Mouse (Mus musculus) liver, embryonic 11.5 days (tissue): ENCODE measurements at regions not wholly inside any gene's neighbourhood (a gene's known extent, or its start where the extent isn't known, plus 50 kb on each side); places are given as distances from the start of the nearest gene placed in this dataset.

Experiments
- ATAC-seq: fragments of 200-750 bp; cut with Nextera tagmentation; replicated peaks from 2 replicates; pipeline ENCODE4 v1.8.0; 2017; ENCODE audit warnings: moderate number of reproducible peaks, mild to moderate bottlenecking, moderate TSS enrichment, moderate library complexity; ENCODE audit not compliant: low FRiP score
- DNase-seq: peaks from one replicate; pipeline ENCODE4 v3.0.0-alpha.2; 2017; ENCODE audit warnings: low spot score
- H3K27ac ChIP-seq: fragments of 300-500 bp; sonication (generic); 2 replicates; pipeline ENCODE4 v1.5.1; 2014; ENCODE audit warnings: mild to moderate bottlenecking, low read depth, low read length, control low read depth
- H3K27me3 ChIP-seq: fragments of 300-500 bp; sonication (generic); replicated peaks from 2 replicates; pipeline ENCODE4 v1.6.1; 2014; ENCODE audit warnings: low read length, mixed read lengths; ENCODE audit not compliant: control insufficient read depth, insufficient read depth
- H3K36me3 ChIP-seq: fragments of 300-500 bp; sonication (generic); 2 replicates; pipeline ENCODE4 v1.6.1; 2014; ENCODE audit warnings: mild to moderate bottlenecking, low read length, moderate library complexity, mixed read lengths; ENCODE audit not compliant: control insufficient read depth, insufficient read depth
- H3K4me1 ChIP-seq: fragments of 300-500 bp; sonication (generic); replicated peaks from 2 replicates; pipeline ENCODE4 v1.6.1; 2014; ENCODE audit warnings: low read length, mixed read lengths; ENCODE audit not compliant: control insufficient read depth, insufficient read depth
- H3K4me2 ChIP-seq: fragments of 300-500 bp; sonication (generic); 2 replicates; pipeline ENCODE4 v1.6.1; 2014; ENCODE audit warnings: mild to moderate bottlenecking, control low read depth, moderate library complexity
- H3K4me3 ChIP-seq: fragments of 300-500 bp; sonication (generic); 2 replicates; pipeline ENCODE4 v1.5.1; 2014; ENCODE audit warnings: low read depth, low read length, control low read depth
- H3K9ac ChIP-seq: fragments of 300-500 bp; sonication (generic); 2 replicates; pipeline ENCODE4 v1.6.1; 2014; ENCODE audit warnings: low read depth, low read length, control low read depth
- H3K9me3 ChIP-seq: fragments of 300-500 bp; sonication (generic); 2 replicates; pipeline ENCODE4 v1.6.1; 2016; ENCODE audit warnings: low read length, inconsistent platforms, mixed read lengths; ENCODE audit not compliant: control insufficient read depth
- WGBS: fragments of 180-500 bp; shearing (Covaris S2); extraction: QIAGEN DNeasy Blood & Tissue Kit; methylation state at CpG from one replicate; pipeline ENCODE4 v1.1.7; 2014; 5-methylcytosine and 5-hydroxymethylcytosine counted together

DNA sequence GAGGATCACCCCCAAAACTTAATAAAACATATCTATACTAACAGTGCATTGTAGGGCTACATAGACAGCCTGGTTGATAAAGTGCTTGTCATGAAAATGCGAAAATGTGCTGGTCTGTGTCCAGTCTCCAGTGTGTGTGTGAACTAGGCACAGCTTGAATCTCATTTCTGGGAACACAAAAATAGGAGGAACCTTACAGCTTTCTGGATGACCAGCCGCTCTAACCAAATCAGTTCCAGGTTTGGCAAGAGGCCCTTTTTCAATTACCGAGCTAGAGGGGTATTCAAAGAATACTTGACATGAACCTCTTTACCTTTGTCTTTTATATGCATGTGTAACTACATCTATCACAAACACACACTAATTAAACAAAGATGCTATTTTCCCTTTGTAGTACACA is 390.3 kb upstream of the Hsf2 start:
- Histone ChIP-seq H3K9ac (no peak overlapping the region), H3K27me3 (no peaks in the 10 kb centered on the region), H3K9me3 (no peaks in the 10 kb centered on the region), H3K27ac (no peak overlapping the region), H3K4me2 (no peak overlapping the region), H3K4me1 (no peaks in the 10 kb centered on the region), H3K36me3 (no peaks in the 10 kb centered on the region), H3K4me3 (no peak overlapping the region)
- ATAC-seq (no peak), DNase-seq (no peak)
- WGBS = 79% methylated on average over 3 of the region's 3 CpGs

- WGBS = 71% methylated on average over 2 of the region's 2 CpGs
- Histone ChIP-seq H3K9me3 (no peaks in the 10 kb centered on the region), H3K27me3 (no peaks in the 10 kb centered on the region), H3K4me2 (no peak overlapping the region), H3K27ac (no peak overlapping the region), H3K4me3 (no peak overlapping the region), H3K9ac (no peak overlapping the region), H3K36me3 (no peaks in the 10 kb centered on the region), H3K4me1 (no peaks in the 10 kb centered on the region)
- DNase-seq (no peak), ATAC-seq (no peak)
These were observed 372.8 kb upstream of the Hsf2 start for GRCm38 (mm10) chr10:57113359-57113758.

- WGBS = 79% methylated on average over 8 of the region's 8 CpGs
- no peaks in the 10 kb centered on the region for H3K27me3 ChIP-seq
- H3K9ac ChIP-seq = no peak overlapping the region
- H3K4me1 ChIP-seq = no peaks in the 10 kb centered on the region
- ATAC-seq (no peak), DNase-seq (no peak)
- no peak overlapping the region for H3K4me2 ChIP-seq
- no peaks in the 10 kb centered on the region for H3K36me3 ChIP-seq
- H3K27ac ChIP-seq = no peak overlapping the region
- H3K4me3 ChIP-seq = no peak overlapping the region
- no peaks in the 10 kb centered on the region for H3K9me3 ChIP-seq
These were observed 371.4 kb upstream of the Hsf2 start for GRCm38 (mm10) chr10:57114696-57115271.

DNA sequence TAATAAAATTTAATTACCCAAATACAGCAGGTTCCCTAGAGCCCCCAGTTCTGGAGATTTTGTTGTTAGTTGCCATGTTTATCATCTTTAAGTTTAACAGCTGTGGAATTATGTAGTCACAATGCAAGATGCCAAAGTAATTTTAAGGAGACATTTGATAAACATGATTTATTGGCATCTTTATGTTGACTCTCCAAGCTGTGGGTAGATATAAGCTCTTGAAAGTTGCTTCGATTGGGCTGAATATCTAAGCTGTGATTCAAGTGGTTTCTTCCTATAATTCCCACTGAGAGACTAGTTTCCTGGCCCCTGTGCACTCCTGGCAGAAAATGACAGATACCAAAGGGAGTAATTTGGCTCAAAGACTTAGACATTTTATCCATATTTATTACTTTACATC is 364.7 kb upstream of the Hsf2 start:
- DNase-seq (no peak), ATAC-seq (no peak)
- H3K27me3 ChIP-seq = no peaks in the 10 kb centered on the region
- no peaks in the 10 kb centered on the region for H3K4me1 ChIP-seq
- no peaks in the 10 kb centered on the region for H3K9me3 ChIP-seq
- H3K9ac ChIP-seq = no peak overlapping the region
- no peak overlapping the region for H3K4me3 ChIP-seq
- no peak overlapping the region for H3K4me2 ChIP-seq
- no peaks in the 10 kb centered on the region for H3K36me3 ChIP-seq
- WGBS = 75% methylated on average over 1 of the region's 1 CpGs
- H3K27ac ChIP-seq = no peak overlapping the region

- Histone ChIP-seq H3K4me3 (no peak overlapping the region), H3K36me3 (no peaks in the 10 kb centered on the region), H3K27me3 (no peaks in the 10 kb centered on the region), H3K4me1 (no peaks in the 10 kb centered on the region), H3K9ac (no peak overlapping the region), H3K4me2 (no peak overlapping the region), H3K27ac (no peak overlapping the region), H3K9me3 (no peaks in the 10 kb centered on the region)
- 72% methylated on average over 3 of the region's 3 CpGs for WGBS
- ATAC-seq = no peak
- no peak for DNase-seq
These were observed 359.0 kb upstream of the Hsf2 start for GRCm38 (mm10) chr10:57127185-57127584.

DNA sequence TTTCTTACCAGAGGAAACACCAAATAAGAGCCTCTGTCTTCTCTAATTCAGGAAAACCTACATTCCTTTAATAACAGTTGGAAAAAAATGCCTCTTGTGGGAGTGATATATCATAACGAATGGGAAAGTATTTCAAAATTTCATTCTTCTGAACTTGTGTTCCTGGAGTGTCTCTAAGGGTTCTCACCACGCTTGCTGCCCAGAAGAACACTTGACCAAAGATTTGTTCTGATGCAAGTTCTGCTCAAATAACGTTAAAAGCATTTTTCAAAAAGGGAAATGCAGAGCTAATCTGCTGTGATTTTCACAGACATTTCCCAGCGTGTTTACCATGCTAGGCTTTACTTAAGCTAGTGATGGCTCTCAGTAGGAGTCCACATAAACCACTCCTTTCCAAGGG is 329.8 kb upstream of the Hsf2 start:
- Histone ChIP-seq H3K9me3 (no peaks in the 10 kb centered on the region), H3K4me3 (no peak overlapping the region), H3K27me3 (no peaks in the 10 kb centered on the region), H3K36me3 (no peaks in the 10 kb centered on the region), H3K9ac (no peak overlapping the region), H3K4me2 (no peak overlapping the region), H3K27ac (no peak overlapping the region), H3K4me1 (no peaks in the 10 kb centered on the region)
- no peak for DNase-seq
- ATAC-seq = no peak
- 59% methylated on average over 4 of the region's 4 CpGs for WGBS

GRCm38 (mm10) chr10:57156912-57157311 is 329.3 kb upstream of the Hsf2 start:
- Histone ChIP-seq H3K36me3 (no peaks in the 10 kb centered on the region), H3K27ac (no peak overlapping the region), H3K27me3 (no peaks in the 10 kb centered on the region), H3K4me2 (no peak overlapping the region), H3K4me3 (no peak overlapping the region), H3K9me3 (no peaks in the 10 kb centered on the region), H3K9ac (no peak overlapping the region), H3K4me1 (no peaks in the 10 kb centered on the region)
- no peak for DNase-seq
- ATAC-seq = no peak
- 79% methylated on average over 9 of the region's 9 CpGs for WGBS

- DNase-seq = no peak
- H3K27ac ChIP-seq = no peak overlapping the region
- H3K9ac ChIP-seq = no peak overlapping the region
- no peaks in the 10 kb centered on the region for H3K4me1 ChIP-seq
- no peak for ATAC-seq
- no peak overlapping the region for H3K4me2 ChIP-seq
- no peak overlapping the region for H3K4me3 ChIP-seq
- no peaks in the 10 kb centered on the region for H3K36me3 ChIP-seq
- H3K27me3 ChIP-seq = no peaks in the 10 kb centered on the region
- H3K9me3 ChIP-seq = no peaks in the 10 kb centered on the region
These were observed 325.6 kb upstream of the Hsf2 start for GRCm38 (mm10) chr10:57160546-57160945.

DNA sequence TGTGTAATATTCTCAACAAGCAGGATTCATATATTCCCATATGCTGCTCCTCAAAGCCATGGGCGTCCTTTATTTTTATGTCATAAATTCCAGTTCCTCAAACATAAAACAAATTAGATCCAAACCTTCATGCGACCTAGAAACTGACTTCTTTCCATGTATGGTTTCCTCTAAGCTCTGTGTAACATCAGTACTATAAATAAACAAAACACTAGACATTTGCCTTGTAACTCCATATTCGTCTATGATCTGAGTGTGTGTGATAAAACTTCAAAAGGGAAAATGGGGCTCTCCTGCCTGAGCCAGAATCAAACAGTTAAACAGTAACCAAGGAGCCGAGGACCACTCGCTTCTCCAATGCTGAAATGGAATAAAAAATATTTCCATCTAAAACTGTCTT is 322.8 kb upstream of the Hsf2 start:
- no peaks in the 10 kb centered on the region for H3K36me3 ChIP-seq
- no peak overlapping the region for H3K9ac ChIP-seq
- no peaks in the 10 kb centered on the region for H3K27me3 ChIP-seq
- H3K4me1 ChIP-seq = no peaks in the 10 kb centered on the region
- H3K27ac ChIP-seq = no peak overlapping the region
- ATAC-seq = no peak
- no peak for DNase-seq
- no peaks in the 10 kb centered on the region for H3K9me3 ChIP-seq
- 68% methylated on average over 5 of the region's 5 CpGs for WGBS
- H3K4me2 ChIP-seq = no peak overlapping the region
- H3K4me3 ChIP-seq = no peak overlapping the region
